Mouse (Mus musculus): ENCODE data around the gene Brca1. TPM values are rescaled to one million over a fixed set of nuclear protein-coding genes. Genes with fewer than 3 reads are reported as not detected.
A peak's percentile ranks its signal among the peaks of the same experiment; 100 is the strongest.
"Not testable (repeated sequence)": the region's sequence is repeated elsewhere in the genome, so short reads cannot be mapped to it uniquely, and the experiment has no call there.

The Brca1 gene
- total RNA-seq, 1 experiment from 2014 or later = 3.5 TPM

DNA sequence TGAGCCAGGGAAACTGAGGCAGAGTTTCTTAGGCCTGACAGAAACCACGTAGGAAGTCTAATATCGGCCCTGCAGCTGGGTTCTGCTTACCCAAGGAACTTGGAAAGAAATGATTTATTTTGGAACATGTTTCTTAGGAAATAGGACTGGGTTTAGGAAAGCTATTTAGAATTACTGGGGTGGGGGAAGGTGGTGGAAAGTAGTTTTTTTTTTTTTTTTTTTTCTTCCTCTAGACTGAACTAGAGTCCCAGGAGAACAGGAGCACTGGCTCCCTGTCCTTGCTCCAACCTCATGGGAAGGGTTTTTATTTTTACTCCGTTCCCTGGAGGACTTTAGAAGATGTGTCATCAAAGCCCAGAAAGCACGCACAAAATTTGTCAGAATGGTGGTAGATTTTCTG is 82.6 kb downstream of the Brca1 start:
- DNase-seq = no peak

DNA sequence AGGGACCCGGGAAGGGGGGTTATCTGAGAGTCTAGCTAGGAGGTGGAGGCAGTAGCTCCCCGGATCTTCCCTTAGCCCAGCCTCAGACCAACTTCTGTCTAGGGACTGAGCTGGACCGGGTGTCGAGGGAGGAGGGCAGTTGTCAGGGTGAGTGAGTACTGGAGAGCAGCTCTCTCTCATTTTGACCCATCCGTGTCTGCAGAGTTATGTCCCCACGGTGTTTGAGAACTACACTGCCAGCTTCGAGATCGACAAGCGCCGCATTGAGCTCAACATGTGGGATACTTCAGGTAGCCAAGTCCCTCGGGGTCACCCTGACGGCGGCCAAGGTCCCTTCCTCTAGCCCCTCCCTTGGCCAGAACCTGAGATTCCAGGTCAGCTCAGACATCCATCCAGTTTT is 83.0 kb downstream of the Brca1 start:
- DNase-seq = no peak

DNA sequence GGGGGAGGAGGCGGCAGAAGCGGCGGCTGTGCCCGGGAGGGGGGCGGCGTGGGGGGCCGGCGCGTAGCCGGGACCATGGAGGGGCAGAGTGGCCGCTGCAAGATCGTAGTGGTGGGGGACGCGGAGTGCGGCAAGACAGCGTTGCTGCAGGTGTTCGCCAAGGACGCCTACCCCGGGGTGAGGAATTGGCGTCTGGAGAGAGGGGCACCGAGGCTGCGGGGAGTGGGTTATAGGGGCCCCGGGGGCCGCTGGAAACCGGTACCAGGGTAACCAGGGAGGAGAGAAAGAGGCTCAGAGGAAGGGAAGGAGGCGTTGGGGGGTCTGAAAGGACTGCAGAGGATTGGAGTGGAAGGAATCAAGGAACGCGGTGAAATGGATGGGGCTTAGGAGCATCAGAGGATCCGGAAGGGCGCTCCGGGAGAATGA is 83.5 kb downstream of the Brca1 start:
- DNase-seq = no peak

- peak; percentile 83 for DNase-seq
Measured at GRCm38 (mm10) chr11:101467477-101468262, 84.1 kb downstream of the Brca1 start.

- DNase-seq = not testable (repeated sequence)
Measured at GRCm38 (mm10) chr11:101466552-101466950, 85.2 kb downstream of the Brca1 start.

- peak; percentile 85 for DNase-seq
Measured at GRCm38 (mm10) chr11:101465869-101466551, 85.7 kb downstream of the Brca1 start, which contains the start of gene Vat1. Gene Vat1 (minus strand): TSS chr11:101466230.

DNA sequence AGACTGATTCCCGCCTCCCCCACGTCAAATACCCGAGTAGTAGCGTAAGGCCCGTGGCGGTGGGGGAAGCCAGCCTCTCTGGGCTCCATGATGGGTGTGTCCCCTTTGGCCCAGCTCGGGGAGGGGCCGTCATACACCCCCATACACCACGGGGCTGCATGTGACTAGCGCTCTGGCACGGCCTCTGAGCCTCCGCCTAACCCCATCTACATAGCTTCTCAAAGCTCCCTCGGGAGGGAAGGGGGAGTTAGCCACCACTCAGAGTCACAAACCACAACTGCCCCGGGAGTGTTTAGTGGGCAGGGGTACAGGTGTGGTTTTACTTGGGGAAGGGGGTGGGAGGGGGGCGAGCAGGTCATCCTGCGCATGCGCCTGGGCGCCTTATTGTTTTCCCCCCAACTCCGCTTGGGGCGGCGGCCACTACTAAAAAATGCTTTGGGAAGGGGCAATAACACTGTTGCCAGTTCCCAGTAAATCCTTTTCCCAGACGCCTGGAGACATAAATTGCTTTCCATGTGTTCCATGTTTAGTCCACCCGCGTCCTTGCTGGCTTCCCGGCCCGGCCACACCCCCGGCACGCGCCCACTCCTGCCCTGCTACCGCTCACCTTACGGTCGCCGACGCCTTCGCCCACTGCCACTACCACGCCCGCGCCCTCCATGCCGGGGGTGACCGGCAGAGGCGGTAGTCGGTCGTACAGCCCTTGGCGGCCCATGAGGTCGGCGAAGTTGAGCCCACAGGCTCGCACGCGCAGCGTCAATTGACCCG is 86.5 kb downstream of the Brca1 start:
- DNase-seq = peak; percentile 63

GRCm38 (mm10) chr11:101464211-101465100 is 87.3 kb downstream of the Brca1 start, which contains the start of gene Rnd2:
Gene Rnd2 (plus strand): TSS chr11:101464999.
- no peak for DNase-seq

- no peak for DNase-seq
Measured at GRCm38 (mm10) chr11:101462583-101463440, 88.9 kb downstream of the Brca1 start.

GRCm38 (mm10) chr11:101462141-101462540 is 89.6 kb downstream of the Brca1 start:
- DNase-seq = no peak

- DNase-seq = no peak
Measured at GRCm38 (mm10) chr11:101460321-101460720, 91.4 kb downstream of the Brca1 start.

DNA sequence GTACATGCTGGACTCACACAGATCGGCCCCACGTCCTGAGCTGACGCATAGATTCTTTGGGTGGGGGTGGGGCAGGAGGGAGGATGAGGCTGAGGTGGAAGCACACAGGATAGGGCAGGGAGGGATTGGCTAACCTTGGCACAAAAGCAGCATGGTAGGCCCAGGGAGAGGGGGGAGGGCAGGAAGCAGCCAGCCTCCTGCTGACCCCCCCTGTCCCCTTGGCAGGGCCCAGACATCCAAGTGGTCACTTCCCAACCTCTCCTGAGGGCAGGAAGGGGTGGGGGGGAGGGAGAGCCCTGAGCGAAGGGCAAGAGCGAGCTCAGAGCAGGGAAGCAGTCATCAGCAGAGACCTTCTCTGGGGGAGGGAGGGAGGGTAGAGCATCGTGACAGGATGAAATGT is 92.0 kb downstream of the Brca1 start:
- DNase-seq = no peak

GRCm38 (mm10) chr11:101458217-101458616 is 93.5 kb downstream of the Brca1 start:
- DNase-seq = no peak

DNA sequence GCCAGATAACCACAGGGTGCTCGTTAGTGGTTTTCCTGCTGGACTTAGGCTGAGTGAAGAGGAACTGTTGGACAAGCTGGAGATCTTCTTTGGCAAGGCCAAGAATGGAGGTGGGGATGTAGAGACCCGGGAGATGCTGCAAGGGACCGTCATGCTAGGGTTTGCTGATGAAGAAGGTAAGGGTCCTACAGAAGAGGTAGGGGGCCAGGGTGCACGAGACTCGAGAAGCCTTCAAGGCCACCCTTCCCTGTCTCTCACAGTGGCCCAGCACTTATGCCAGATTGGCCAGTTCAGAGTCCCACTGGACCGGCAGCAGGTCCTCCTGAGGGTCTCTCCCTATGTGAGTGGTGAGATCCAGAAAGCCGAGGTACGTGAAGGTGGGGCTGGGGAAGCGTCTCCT is 94.1 kb downstream of the Brca1 start:
- no peak for DNase-seq

GRCm38 (mm10) chr11:101455627-101456026 is 96.1 kb downstream of the Brca1 start:
- no peak for DNase-seq

DNA sequence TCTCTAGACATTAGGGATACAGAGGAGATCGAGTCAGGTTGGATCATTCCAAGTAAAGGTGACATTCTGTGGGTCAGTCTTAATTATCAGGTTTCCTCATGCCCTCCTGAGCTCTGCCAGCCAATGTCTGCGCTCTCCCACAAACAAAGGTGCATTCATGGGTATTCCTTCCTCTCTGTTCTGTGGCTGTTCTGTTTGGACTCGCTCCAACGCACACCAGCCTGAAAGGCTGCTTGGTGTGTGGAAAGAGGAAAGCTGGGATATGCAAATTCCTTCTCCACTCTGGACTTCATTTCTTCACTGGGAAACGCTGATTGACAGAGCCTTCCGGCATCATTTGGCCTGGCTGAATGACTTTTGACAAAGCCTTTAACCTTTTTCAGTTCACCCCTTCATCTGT is 97.1 kb downstream of the Brca1 start:
- no peak for DNase-seq

DNA sequence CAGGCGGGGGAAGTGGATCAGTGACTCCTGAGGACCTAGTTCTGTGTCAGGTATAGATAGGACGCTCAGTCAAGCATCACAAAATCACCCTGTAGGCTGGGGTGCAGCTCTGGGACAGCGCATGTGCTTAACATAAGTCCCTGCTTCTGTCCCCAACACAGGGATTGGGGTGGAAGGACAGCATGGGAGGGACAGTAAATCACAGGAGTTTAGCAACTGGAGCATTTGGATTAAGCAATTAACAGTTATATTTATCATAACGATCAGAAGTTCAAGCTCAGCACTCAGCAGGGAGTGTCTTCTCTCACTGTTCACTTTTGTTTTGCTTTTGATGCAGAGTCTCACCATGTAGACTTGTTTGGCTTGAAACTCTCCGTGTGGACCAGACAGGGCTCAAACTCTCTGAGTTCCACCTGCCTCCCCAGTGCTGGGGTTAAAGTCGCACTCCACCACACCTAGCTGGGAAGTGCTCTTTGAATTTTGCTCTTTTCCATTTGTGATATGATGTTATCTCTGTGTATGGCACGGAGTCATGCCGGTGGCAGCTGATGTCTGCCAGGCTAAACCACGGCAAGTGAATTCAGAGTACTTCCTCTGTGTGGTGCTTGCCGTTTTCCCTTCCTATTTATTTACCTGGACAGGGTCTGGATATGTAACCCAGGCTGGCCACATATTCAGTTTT is 99.5 kb downstream of the Brca1 start:
- DNase-seq = no peak

DNA sequence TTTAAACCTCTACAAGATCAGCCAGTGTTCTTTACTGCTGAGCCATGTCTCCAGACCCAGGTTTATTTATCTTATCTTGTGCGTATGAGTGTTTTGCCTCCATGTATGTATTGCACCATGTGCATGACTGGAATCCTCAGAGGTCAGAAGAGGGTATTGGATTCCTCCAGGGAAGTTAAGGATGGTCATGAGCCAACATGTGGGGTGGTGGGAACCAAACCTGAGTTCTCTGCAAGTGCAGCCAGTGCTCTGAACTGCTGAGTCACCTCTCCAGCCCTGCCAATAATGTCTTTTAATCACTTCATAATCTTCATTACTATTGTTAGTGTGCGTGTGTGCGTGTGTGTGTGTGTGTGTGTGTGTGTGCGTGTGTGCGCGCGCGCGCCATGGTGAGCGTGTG is 100.2 kb downstream of the Brca1 start:
- DNase-seq = no peak

- no peak for DNase-seq
Measured at GRCm38 (mm10) chr11:101450394-101450793, 101.4 kb downstream of the Brca1 start.

- not testable (repeated sequence) for DNase-seq
Measured at GRCm38 (mm10) chr11:101449596-101449995, 102.2 kb downstream of the Brca1 start.
